Mouse (Mus musculus): ENCODE measurements around the gene Aspdh.
A peak's percentile ranks its signal among the peaks of the same experiment; 100 is the strongest.

DNA sequence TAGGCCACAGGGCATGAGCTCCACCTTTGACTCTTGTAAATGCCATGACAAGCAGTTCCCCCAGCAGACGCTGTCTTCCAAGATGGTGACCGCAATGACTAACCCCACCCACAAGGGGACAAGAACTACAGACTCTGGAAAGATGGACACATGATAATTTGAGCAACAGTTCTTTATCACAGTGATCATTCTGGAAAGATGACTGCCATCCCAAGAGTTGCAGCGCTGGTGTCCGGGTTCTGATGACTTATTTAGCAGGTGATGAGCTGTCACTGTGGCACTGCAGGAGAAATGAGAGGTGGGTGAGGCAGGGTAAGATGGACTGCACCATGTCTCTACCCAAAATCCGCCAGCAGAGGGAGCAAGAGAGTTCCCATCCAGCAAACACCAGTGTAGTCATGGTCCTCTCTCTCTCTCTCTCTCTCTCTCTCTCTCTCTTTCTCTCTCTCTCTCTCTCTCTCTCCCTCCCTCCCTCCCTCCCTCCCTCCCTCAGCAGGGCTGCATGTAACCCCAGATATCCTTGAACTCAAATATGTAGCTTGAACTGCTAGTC is 36.4 kb downstream of the Aspdh start:
- TF ChIP-seq POLR2A (IDR thresholded peaks at IDR 0.05; ENCODE audit: insufficient read depth, low read depth, low read length) (no peak), CTCF (IDR thresholded peaks at IDR 0.05; ENCODE audit: insufficient read depth, low read depth, low read length) (peak; percentile 12; the same call in 1 of the 2 replicates)

Data from olfactory bulb, adult 2 months (tissue).